Mouse (Mus musculus): ENCODE measurements around the gene Lsg1. TPM values are rescaled to one million over a fixed set of nuclear protein-coding genes. Genes with fewer than 3 reads are reported as not detected.
A peak's percentile ranks its signal among the peaks of the same experiment; 100 is the strongest.

Lsg1 gene
- polyA plus RNA-seq, 1 experiment = 20.3 TPM

DNA sequence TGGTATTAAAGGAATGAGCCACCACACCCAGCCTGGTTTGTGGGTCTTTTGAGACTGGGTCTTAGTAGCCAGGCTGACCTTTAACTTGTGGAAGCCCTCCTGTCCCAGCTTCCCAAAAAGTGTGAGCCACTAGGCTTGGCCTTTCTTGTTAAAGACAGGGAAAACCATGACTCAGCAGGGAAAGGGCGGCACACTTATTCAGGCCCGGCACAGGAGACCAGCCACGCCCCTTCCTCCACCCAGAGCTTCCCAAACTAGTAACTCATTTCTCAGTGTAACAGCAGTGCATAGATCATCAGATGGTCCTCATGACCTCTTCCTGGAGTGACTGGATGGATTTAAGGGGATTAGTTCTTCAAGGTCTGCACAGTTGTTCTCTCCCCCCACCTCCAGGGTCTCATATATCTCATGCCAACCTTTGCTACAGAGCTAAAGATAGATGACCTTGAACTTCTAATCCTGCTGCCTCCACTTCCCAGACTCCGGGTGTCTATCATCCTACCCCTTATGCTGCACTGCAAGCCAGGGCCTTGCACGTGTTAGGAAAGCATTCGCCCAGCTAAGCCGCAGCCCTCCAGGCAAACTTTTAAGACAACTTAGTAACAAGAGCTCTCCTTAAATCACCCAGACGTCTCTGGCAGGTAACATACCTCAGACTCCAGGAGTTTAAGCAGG is 74.9 kb downstream of the Lsg1 start:
- no peak overlapping the region for H3K4me3 ChIP-seq (replicated peaks; ENCODE audit: insufficient read depth, low read depth, low read length)
- WGBS = 78% methylated on average over 8 of the region's 8 CpGs
- H3K4me1 ChIP-seq (ENCODE audit: control insufficient read depth, insufficient read depth, low read length) = peaks cover 3% of the 10 kb centered on the region; the same call in 1 of the 2 replicates
- H3K27me3 ChIP-seq (ENCODE audit: control insufficient read depth, insufficient read depth, low read length) = no peaks in the 10 kb centered on the region
- TF ChIP-seq POLR2A (IDR thresholded peaks at IDR 0.05; ENCODE audit: borderline replicate concordance, insufficient read depth, low read length) (no peak), CTCF (IDR thresholded peaks at IDR 0.05; ENCODE audit: borderline replicate concordance, insufficient read depth, low read depth, low read length) (no peak)
- no peak overlapping the region for H3K27ac ChIP-seq (ENCODE audit: insufficient read depth, low read length)
- DNase-seq = no peak

- Histone ChIP-seq H3K27ac (ENCODE audit: insufficient read depth, low read length) (no peak overlapping the region), H3K4me3 (replicated peaks; ENCODE audit: insufficient read depth, low read depth, low read length) (no peak overlapping the region), H3K27me3 (ENCODE audit: control insufficient read depth, insufficient read depth, low read length) (no peaks in the 10 kb centered on the region), H3K4me1 (ENCODE audit: control insufficient read depth, insufficient read depth, low read length) (peaks cover 3% of the 10 kb centered on the region; the same call in 1 of the 2 replicates)
- TF ChIP-seq CTCF (IDR thresholded peaks at IDR 0.05; ENCODE audit: borderline replicate concordance, insufficient read depth, low read depth, low read length) = no peak
- TF ChIP-seq POLR2A (IDR thresholded peaks at IDR 0.05; ENCODE audit: borderline replicate concordance, insufficient read depth, low read length) = no peak
- WGBS = 83% methylated on average over 13 of the region's 13 CpGs
- no peak for DNase-seq
Measured at GRCm38 (mm10) chr16:30511563-30512340, 75.6 kb downstream of the Lsg1 start.

DNA sequence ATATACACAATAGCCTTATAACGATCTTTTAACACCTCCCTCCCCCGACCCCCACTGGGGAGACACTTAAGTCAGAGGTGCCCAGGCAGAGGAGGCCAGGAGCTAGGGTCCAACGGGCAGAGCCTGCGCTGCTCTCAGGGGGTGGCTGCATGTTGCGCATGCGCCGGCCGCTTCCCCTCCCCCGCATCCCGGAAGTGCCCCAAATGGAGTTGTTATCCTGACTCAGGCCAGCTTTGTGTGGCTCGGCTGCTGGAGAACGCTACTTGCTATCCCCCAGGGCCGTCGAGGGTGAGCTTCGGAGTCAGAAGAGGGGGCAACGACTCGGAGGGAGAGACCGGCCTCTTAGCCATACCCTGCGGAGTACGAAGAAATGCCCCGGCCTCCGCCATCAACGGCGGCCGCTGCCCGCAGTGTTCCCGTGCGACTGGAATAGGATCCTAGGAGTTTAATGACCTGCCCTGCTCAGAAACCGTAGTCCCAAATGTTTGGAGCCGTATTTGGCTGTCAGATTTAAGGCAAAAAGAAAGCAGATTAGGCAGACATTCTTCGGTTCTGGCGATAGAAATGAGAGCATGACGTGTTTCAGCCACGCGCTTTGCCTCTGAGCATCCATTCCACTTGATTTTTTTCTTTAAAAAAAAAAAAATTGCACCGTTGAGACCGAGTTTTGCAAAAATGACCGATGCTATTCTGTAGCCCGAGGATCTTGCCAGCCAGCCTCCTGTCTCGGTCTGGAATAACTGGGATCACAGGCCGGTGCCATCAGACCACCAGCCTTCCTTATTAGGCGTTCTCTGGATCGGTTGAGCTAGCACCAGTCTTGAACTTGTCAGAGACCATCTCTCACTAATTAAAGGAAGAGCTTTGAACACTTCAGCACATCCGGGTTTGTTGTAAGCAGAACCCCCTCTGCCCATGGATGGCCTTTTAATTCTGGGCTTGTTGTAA is 76.6 kb downstream of the Lsg1 start:
- peak; percentile 87 to 90 for DNase-seq
- peak overlapping the region; percentile 77 for H3K4me3 ChIP-seq (replicated peaks; ENCODE audit: insufficient read depth, low read depth, low read length)
- H3K4me1 ChIP-seq (ENCODE audit: control insufficient read depth, insufficient read depth, low read length) = peaks cover 3% of the 10 kb centered on the region; the same call in 1 of the 2 replicates
- H3K27me3 ChIP-seq (ENCODE audit: control insufficient read depth, insufficient read depth, low read length) = no peaks in the 10 kb centered on the region
- peak overlapping the region; percentile 72 for H3K27ac ChIP-seq (ENCODE audit: insufficient read depth, low read length)
- TF ChIP-seq POLR2A (IDR thresholded peaks at IDR 0.05; ENCODE audit: borderline replicate concordance, insufficient read depth, low read length) (peak; percentile 92), CTCF (IDR thresholded peaks at IDR 0.05; ENCODE audit: borderline replicate concordance, insufficient read depth, low read depth, low read length) (no peak)
- whole genome bisulfite sequencing = 1% methylated on average over 44 of the region's 44 CpGs

Other genes with a start within 250 kb of the Lsg1 start
- gene Atp13a3, start 181.6 kb downstream of the Lsg1 start, polyA plus RNA-seq (2012; rRNA removed) = 31.4 and 34.7 TPM in 2 replicates
- gene Tmem44, start 36.8 kb downstream of the Lsg1 start, polyA plus RNA-seq (2012; rRNA removed) = 17.4 and 20.8 TPM in 2 replicates
- gene Fam43a, start 12.1 kb upstream of the Lsg1 start, polyA plus RNA-seq (2012; rRNA removed) = 15.2 and 16.0 TPM in 2 replicates